Mouse (Mus musculus): Measurements from ENCODE around the gene Gm10563.

GRCm38 (mm10) chr4:155652283-155653085 lies 7.3 kb upstream of the Gm10563 start:
- no peak for TF ChIP-seq NANOG (IDR thresholded peaks at IDR 0.05; ENCODE audit: borderline replicate concordance, low read length)
- no peak for TF ChIP-seq CTCF (conservative IDR thresholded peaks at IDR 0.05; ENCODE audit: low read length)
- no peak for TF ChIP-seq POU5F1 (IDR thresholded peaks at IDR 0.05; ENCODE audit: borderline replicate concordance, low read length)
